Mouse (Mus musculus) forebrain, embryonic 13.5 days (tissue): Measurements from ENCODE around the gene Dock6. TPM values are rescaled to one million over a fixed set of nuclear protein-coding genes. Genes with fewer than 3 reads are reported as not detected.

Source experiments
- ATAC-seq: fragments of 200-750 bp; cut with Nextera tagmentation; 2 replicates; pipeline ENCODE4 v1.8.0; 2017
- H3K27ac ChIP-seq: fragments of 300-500 bp; sonication (generic); 2 replicates; pipeline ENCODE4 v1.5.1; 2015; ENCODE audit warnings: inconsistent platforms, mild to moderate bottlenecking, moderate library complexity
- H3K27me3 ChIP-seq: fragments of 300-500 bp; sonication (generic); 2 replicates; pipeline ENCODE4 v1.6.1; 2015; ENCODE audit warnings: mild to moderate bottlenecking, inconsistent platforms
- H3K36me3 ChIP-seq: fragments of 300-500 bp; sonication (generic); 2 replicates; pipeline ENCODE4 v1.6.1; 2015; ENCODE audit warnings: mild to moderate bottlenecking, inconsistent platforms; ENCODE audit not compliant: poor library complexity, severe bottlenecking
- H3K4me1 ChIP-seq: fragments of 300-500 bp; sonication (generic); 2 replicates; pipeline ENCODE4 v1.6.1; 2015; ENCODE audit warnings: inconsistent platforms
- H3K4me2 ChIP-seq: fragments of 300-500 bp; sonication (generic); 2 replicates; pipeline ENCODE4 v1.6.1; 2015; ENCODE audit warnings: inconsistent platforms, mild to moderate bottlenecking, moderate library complexity
- H3K4me3 ChIP-seq: fragments of 300-500 bp; sonication (generic); 2 replicates; pipeline ENCODE4 v1.5.1; 2015; ENCODE audit warnings: mild to moderate bottlenecking, inconsistent platforms
- H3K9ac ChIP-seq: fragments of 300-500 bp; sonication (generic); 2 replicates; pipeline ENCODE4 v1.6.1; 2015; ENCODE audit warnings: mild to moderate bottlenecking, inconsistent platforms
- H3K9me3 ChIP-seq: fragments of 300-500 bp; sonication (generic); replicated peaks from 2 replicates; pipeline ENCODE4 v1.6.1; 2016; ENCODE audit warnings: inconsistent platforms
- WGBS: fragments of 180-500 bp; shearing (Covaris S2); methylation state at CpG from one replicate; pipeline ENCODE4 v1.1.7; 2015; 5-methylcytosine and 5-hydroxymethylcytosine counted together
- polyA plus RNA-seq: library from polyadenylated mRNA; unstranded; fragments of >200 nt; fragmentation: Nextera tagmentation; extraction: Ambion mirVana; gene quantifications from 2 replicates; pipeline ENCODE4 v1.2.1, GENCODE M21; 2015

The Dock6 gene
- polyA plus RNA-seq, 1 experiment from 2014 or later, result 13.9 TPM

- H3K27me3 ChIP-seq, result no peaks in the 10 kb centered on the region
- H3K36me3 ChIP-seq, result no peaks in the 10 kb centered on the region
- H3K4me2 ChIP-seq, result no peak overlapping the region
- no peak overlapping the region for H3K4me3 ChIP-seq
- ATAC-seq, result no peak
- H3K27ac ChIP-seq, result no peak overlapping the region
- H3K4me1 ChIP-seq, result no peaks in the 10 kb centered on the region
- H3K9me3 ChIP-seq, result no peaks in the 10 kb centered on the region
- H3K9ac ChIP-seq, result no peak overlapping the region
- 71% methylated on average over 10 of the region's 10 CpGs for WGBS
These were observed 28.1 kb downstream of the Dock6 start for GRCm38 (mm10) chr9:21824366-21824765.

- H3K4me3 ChIP-seq, result no peak overlapping the region
- no peak overlapping the region for H3K4me2 ChIP-seq
- no peak overlapping the region for H3K9ac ChIP-seq
- no peaks in the 10 kb centered on the region for H3K4me1 ChIP-seq
- no peak for ATAC-seq
- H3K36me3 ChIP-seq, result no peaks in the 10 kb centered on the region
- WGBS, result 69% methylated on average over 4 of the region's 4 CpGs
- H3K27me3 ChIP-seq, result no peaks in the 10 kb centered on the region
- no peak overlapping the region for H3K27ac ChIP-seq
- no peaks in the 10 kb centered on the region for H3K9me3 ChIP-seq
These were observed 28.5 kb downstream of the Dock6 start for GRCm38 (mm10) chr9:21823957-21824356.

GRCm38 (mm10) chr9:21822686-21823085 lies 29.7 kb downstream of the Dock6 start:
- ATAC-seq, result no peak
- Histone ChIP-seq H3K27me3 (no peaks in the 10 kb centered on the region), H3K36me3 (no peaks in the 10 kb centered on the region), H3K4me2 (no peak overlapping the region), H3K9me3 (no peaks in the 10 kb centered on the region), H3K27ac (no peak overlapping the region), H3K9ac (no peak overlapping the region), H3K4me1 (no peaks in the 10 kb centered on the region), H3K4me3 (no peak overlapping the region)
- 87% methylated on average over 6 of the region's 6 CpGs for WGBS

- no peak for ATAC-seq
- Histone ChIP-seq H3K27ac (no peak overlapping the region), H3K4me2 (no peak overlapping the region), H3K9ac (no peak overlapping the region), H3K4me3 (no peak overlapping the region), H3K4me1 (no peaks in the 10 kb centered on the region), H3K36me3 (no peaks in the 10 kb centered on the region), H3K27me3 (no peaks in the 10 kb centered on the region), H3K9me3 (no peaks in the 10 kb centered on the region)
- 86% methylated on average over 12 of the region's 12 CpGs for WGBS
These were observed 32.3 kb downstream of the Dock6 start for GRCm38 (mm10) chr9:21820183-21820582.

DNA sequence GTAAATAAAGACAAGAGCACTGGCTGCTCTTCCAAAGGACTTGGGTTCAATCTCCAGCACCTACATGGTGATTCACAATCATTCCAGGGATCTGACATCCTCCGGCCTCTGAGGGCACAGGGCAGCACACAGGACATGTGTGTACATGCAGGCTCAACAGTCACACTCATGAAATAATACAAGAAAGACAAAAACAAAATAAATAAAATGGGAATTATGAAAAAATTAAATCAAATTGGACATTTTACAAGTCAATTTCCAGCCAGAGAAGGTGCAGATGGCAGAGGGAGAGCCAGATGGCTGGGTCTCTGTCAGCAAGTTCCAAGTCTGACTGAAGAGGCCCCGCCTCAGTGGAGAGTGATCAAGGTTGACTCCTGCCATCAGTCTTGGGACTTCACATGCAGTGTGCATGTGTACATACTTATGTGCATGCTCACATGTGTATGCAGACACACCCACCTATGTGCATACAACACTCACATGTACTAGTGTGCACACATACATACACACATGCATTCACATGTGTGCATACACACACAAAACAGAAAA lies 33.2 kb downstream of the Dock6 start:
- Histone ChIP-seq H3K27ac (no peak overlapping the region), H3K9me3 (no peaks in the 10 kb centered on the region), H3K9ac (no peak overlapping the region), H3K4me3 (no peak overlapping the region), H3K4me1 (no peaks in the 10 kb centered on the region), H3K27me3 (no peaks in the 10 kb centered on the region), H3K36me3 (peaks cover 2% of the 10 kb centered on the region; the same call in 1 of the 2 replicates), H3K4me2 (no peak overlapping the region)
- ATAC-seq, result peak; percentile 61; the same call in 1 of the 2 replicates
- 89% methylated on average over 2 of the region's 2 CpGs for WGBS

GRCm38 (mm10) chr9:21818561-21818960 lies 33.9 kb downstream of the Dock6 start:
- no peak overlapping the region for H3K4me3 ChIP-seq

GRCm38 (mm10) chr9:21818125-21818524 lies 34.3 kb downstream of the Dock6 start:
- no peak overlapping the region for H3K4me2 ChIP-seq
- no peak overlapping the region for H3K9ac ChIP-seq
- no peak overlapping the region for H3K4me3 ChIP-seq
- H3K27ac ChIP-seq, result no peak overlapping the region
- no peaks in the 10 kb centered on the region for H3K9me3 ChIP-seq
- 83% methylated on average over 4 of the region's 4 CpGs for WGBS
- no peaks in the 10 kb centered on the region for H3K27me3 ChIP-seq
- H3K36me3 ChIP-seq, result peaks cover 6% of the 10 kb centered on the region; the same call in 1 of the 2 replicates
- no peak for ATAC-seq
- H3K4me1 ChIP-seq, result no peaks in the 10 kb centered on the region

More at GRCm38 (mm10) chr9:21818561-21818960, 33.9 kb downstream of the Dock6 start:
- Histone ChIP-seq H3K36me3 (peaks cover 4% of the 10 kb centered on the region; the same call in 1 of the 2 replicates), H3K4me1 (no peaks in the 10 kb centered on the region), H3K9ac (no peak overlapping the region), H3K27me3 (no peaks in the 10 kb centered on the region), H3K4me2 (no peak overlapping the region), H3K9me3 (no peaks in the 10 kb centered on the region), H3K27ac (no peak overlapping the region)
- WGBS, result 91% methylated on average over 6 of the region's 6 CpGs
- no peak for ATAC-seq

GRCm38 (mm10) chr9:21816716-21817305 lies 35.6 kb downstream of the Dock6 start:
- WGBS, result 75% methylated on average over 9 of the region's 9 CpGs
- peaks cover 9% of the 10 kb centered on the region; the same call in 1 of the 2 replicates for H3K36me3 ChIP-seq
- H3K27me3 ChIP-seq, result no peaks in the 10 kb centered on the region
- ATAC-seq, result no peak
- no peak overlapping the region for H3K4me3 ChIP-seq
- no peak overlapping the region for H3K9ac ChIP-seq
- H3K9me3 ChIP-seq, result no peaks in the 10 kb centered on the region
- no peak overlapping the region for H3K27ac ChIP-seq
- H3K4me2 ChIP-seq, result no peak overlapping the region
- H3K4me1 ChIP-seq, result no peaks in the 10 kb centered on the region

DNA sequence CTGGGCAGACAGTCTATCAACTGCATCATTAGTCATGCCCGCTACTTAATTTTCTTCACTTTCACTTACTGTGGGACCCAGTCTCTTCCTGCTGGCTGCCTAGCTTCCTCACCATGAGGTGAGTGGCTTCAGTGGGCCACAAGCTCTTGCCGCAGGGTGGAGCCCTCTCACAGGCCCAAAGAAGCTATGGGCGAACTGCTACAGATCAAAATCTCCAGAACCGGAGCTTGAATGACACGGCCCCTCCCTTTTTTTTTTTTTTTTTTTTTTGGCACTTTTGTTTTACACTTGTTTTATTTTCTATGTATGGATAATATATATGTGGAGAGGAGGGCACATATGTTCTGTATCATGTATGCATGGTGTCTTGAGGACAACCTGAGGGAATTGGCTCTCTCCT lies 41.3 kb downstream of the Dock6 start:
- ATAC-seq, result no peak

DNA sequence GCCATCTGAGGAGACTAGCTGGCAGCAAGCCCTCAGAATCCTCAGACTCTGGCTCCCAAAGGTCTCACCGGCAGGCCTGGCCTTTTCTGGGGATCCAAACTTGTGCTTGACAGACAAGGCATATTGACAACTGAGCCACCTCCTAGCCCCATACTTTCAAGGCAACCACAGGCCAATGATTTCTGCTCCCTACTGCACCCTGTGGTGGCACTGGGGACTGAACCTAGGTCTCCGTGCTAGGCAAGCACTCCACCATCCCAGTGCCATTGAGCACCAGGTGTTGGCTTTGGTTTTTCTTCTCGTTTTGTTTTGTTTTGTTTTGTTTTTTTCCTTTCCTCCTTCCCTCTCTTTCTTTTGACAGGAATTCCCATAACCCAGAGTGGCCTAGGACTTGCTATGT lies 43.9 kb downstream of the Dock6 start:
- WGBS, result 62% methylated on average over 3 of the region's 3 CpGs
- Histone ChIP-seq H3K9ac (no peak overlapping the region), H3K4me1 (no peaks in the 10 kb centered on the region), H3K4me3 (no peak overlapping the region), H3K27ac (no peak overlapping the region), H3K36me3 (0 out of 2 replicates have a peak, but pooled peaks cover 4% of the 10 kb centered on the region), H3K4me2 (no peak overlapping the region), H3K27me3 (no peaks in the 10 kb centered on the region), H3K9me3 (no peaks in the 10 kb centered on the region)
- ATAC-seq, result no peak

More for the DNA sequence above, 41.3 kb downstream of the Dock6 start:
- H3K4me2 ChIP-seq, result no peak overlapping the region
- H3K27ac ChIP-seq, result no peak overlapping the region
- H3K4me1 ChIP-seq, result no peaks in the 10 kb centered on the region
- peaks cover 9% of the 10 kb centered on the region; the same call in 1 of the 2 replicates for H3K36me3 ChIP-seq
- no peak overlapping the region for H3K9ac ChIP-seq
- 95% methylated on average over 5 of the region's 5 CpGs for WGBS
- H3K9me3 ChIP-seq, result no peaks in the 10 kb centered on the region
- no peaks in the 10 kb centered on the region for H3K27me3 ChIP-seq
- no peak overlapping the region for H3K4me3 ChIP-seq

DNA sequence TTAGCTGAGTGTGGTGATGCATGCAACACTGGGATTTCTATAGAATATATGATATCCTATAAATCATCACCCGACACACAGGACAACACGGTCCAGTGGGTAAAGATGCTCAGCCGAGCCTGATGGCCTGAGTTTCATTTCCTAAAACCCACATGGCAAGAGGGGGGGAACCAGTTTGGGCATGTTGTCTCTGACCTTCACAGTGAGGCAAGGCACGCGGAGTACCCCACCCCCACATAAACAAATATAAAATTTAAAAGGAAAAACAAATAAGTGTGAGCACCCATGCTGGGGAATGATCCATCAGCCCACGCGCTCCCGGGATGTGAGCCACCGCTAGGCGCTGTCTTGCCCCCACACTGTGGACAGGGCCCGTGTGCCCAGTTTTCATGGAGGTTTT lies 45.5 kb downstream of the Dock6 start:
- Histone ChIP-seq H3K4me1 (no peaks in the 10 kb centered on the region), H3K4me2 (no peak overlapping the region), H3K36me3 (no peaks in the 10 kb centered on the region), H3K9me3 (no peaks in the 10 kb centered on the region), H3K27ac (no peak overlapping the region), H3K27me3 (no peaks in the 10 kb centered on the region), H3K9ac (no peak overlapping the region), H3K4me3 (no peak overlapping the region)
- WGBS, result 87% methylated on average over 11 of the region's 11 CpGs
- no peak for ATAC-seq

- Histone ChIP-seq H3K4me1 (no peaks in the 10 kb centered on the region), H3K9me3 (no peaks in the 10 kb centered on the region), H3K36me3 (no peaks in the 10 kb centered on the region), H3K9ac (no peak overlapping the region), H3K27ac (no peak overlapping the region), H3K27me3 (no peaks in the 10 kb centered on the region), H3K4me3 (no peak overlapping the region), H3K4me2 (no peak overlapping the region)
- no peak for ATAC-seq
- 76% methylated on average over 3 of the region's 3 CpGs for WGBS
These were observed 46.1 kb downstream of the Dock6 start for GRCm38 (mm10) chr9:21806363-21806762.
